10 mouse cellular contexts compared by ENCODE assay signal in the genomic region with DNA sequence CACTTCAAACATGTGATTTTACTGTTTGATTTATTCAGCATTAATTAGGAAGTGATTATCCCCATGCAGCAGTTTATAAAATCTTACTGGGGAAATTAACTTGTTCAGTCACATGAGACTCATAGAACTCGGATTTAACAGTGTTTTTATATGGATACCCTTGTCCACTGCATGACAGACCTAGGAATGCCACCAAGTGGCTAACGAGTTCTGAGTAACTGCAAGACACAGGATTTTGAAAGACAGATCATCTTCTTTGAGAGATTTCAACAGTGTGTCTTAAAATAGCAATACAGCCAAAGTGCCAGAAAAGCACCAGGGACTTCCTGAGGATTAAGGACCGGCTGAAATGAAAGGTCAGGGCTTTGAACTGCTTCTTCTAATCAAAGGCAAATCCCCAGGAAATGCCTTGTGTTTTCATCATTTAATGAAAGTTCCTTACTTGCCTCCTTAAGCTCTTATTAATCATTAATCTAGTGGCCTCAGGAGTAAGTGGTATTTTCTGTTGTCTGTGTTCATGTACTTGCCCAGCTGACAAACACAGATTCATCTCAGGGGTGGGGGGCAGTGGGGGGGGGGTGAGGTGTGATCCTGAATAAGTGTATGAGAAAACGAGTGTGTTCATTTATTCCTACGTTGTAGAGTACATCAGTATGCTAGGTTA.
A peak's percentile ranks its signal among the peaks of the same experiment; 100 is the strongest.
DNase-seq lines count a peak whose midpoint lies in the region; ATAC-seq and TF ChIP-seq lines count a peak whose summit lies in the region.
"Had no signal": no experiment of that assay in that cellular context is flagged by ENCODE, and none has a peak within 500 bp of the region (broad histone marks: within the 10 kb centered on the region; RNA-seq: fewer than 3 reads in every experiment).

No protein-coding gene starts in this region.

- WGBS in heart, postnatal 0 days: 25% methylated on average over 5 of the region's 5 CpGs
- WGBS in liver, postnatal 0 days (ENCODE audit: insufficient replicate concordance): 35% methylated on average over 5 of the region's 5 CpGs
- 42% methylated on average over 5 of the region's 5 CpGs for WGBS in neural tube, embryonic 15.5 days

- no peaks in the 10 kb centered on the region for H3K9me3 ChIP-seq in heart, postnatal 0 days (replicated peaks; ENCODE audit: control insufficient read depth, low read length)
- no peaks in the 10 kb centered on the region for H3K9me3 ChIP-seq in liver, postnatal 0 days (ENCODE audit: low read length)
- H3K9me3 ChIP-seq in neural tube, embryonic 15.5 days (replicated peaks): no peaks in the 10 kb centered on the region
- H3K9me3 ChIP-seq: limb, embryonic 15.5 days had no signal

- ATAC-seq in heart, postnatal 0 days (ENCODE audit: insufficient read depth, low read depth): no peak
- no peak for ATAC-seq in liver, postnatal 0 days
- no peak for ATAC-seq in neural tube, embryonic 15.5 days (ENCODE audit: low FRiP score)

- intact Hi-C loops in heart, postnatal 25 days (cut with DNase I): loop anchor here (2.0 to 5.0 kb wide), 3 partner anchors 116 to 241 kb away; a partner anchor contains a TSS

- 0 out of 2 replicates have a peak overlapping the region, but pooled peaks have one; percentile 1 for H3K4me3 ChIP-seq in heart, postnatal 0 days (ENCODE audit: low read depth, low read length)
- no peak overlapping the region for H3K4me3 ChIP-seq in liver, postnatal 0 days (ENCODE audit: low read depth, low read length)
- no peak overlapping the region for H3K4me3 ChIP-seq in neural tube, embryonic 15.5 days (replicated peaks)
- H3K4me3 ChIP-seq: limb, embryonic 15.5 days had no signal

- H3K4me2 ChIP-seq in heart, postnatal 0 days (ENCODE audit: low read depth, low read length): peak overlapping the region; percentile 49
- H3K4me2 ChIP-seq in liver, postnatal 0 days (ENCODE audit: low read depth, low read length): peak overlapping the region; percentile 47; the same call in 1 of the 2 replicates
- no peak overlapping the region for H3K4me2 ChIP-seq in neural tube, embryonic 15.5 days
- H3K4me2 ChIP-seq: limb, embryonic 15.5 days had no signal

- H3K27ac ChIP-seq in heart, postnatal 0 days (ENCODE audit: low read depth): peak overlapping the region; percentile 76
- H3K27ac ChIP-seq in liver, postnatal 0 days (ENCODE audit: low read depth): no peak overlapping the region
- no peak overlapping the region for H3K27ac ChIP-seq in neural tube, embryonic 15.5 days (replicated peaks)
- H3K27ac ChIP-seq: limb, embryonic 15.5 days had no signal

- no peak overlapping the region for H3K9ac ChIP-seq in heart, postnatal 0 days (replicated peaks; ENCODE audit: low read depth, low read length)
- no peak overlapping the region for H3K9ac ChIP-seq in liver, postnatal 0 days (replicated peaks)
- no peak overlapping the region for H3K9ac ChIP-seq in neural tube, embryonic 15.5 days (replicated peaks)
- H3K9ac ChIP-seq: limb, embryonic 15.5 days had no signal

- no peak for TF ChIP-seq POLR2A in brain, embryonic 14.5 days (IDR thresholded peaks at IDR 0.05; ENCODE audit: borderline replicate concordance, extremely low read depth, insufficient read depth, insufficient read length, poor library complexity, severe bottlenecking)

- TF ChIP-seq EP300 in heart, postnatal 0 days (IDR thresholded peaks at IDR 0.05; ENCODE audit: low read depth): no peak
- TF ChIP-seq EP300 in liver, postnatal 0 days (IDR thresholded peaks at IDR 0.05; ENCODE audit: low read depth): no peak

- TF ChIP-seq CTCF in brain, embryonic 14.5 days (IDR thresholded peaks at IDR 0.05; ENCODE audit: borderline replicate concordance, extremely low read depth, insufficient read depth, insufficient read length): no peak
- TF ChIP-seq CTCF in heart, postnatal 0 days (IDR thresholded peaks at IDR 0.05; ENCODE audit: low read depth): no peak
- TF ChIP-seq CTCF in liver, postnatal 0 days (IDR thresholded peaks at IDR 0.05; ENCODE audit: low read depth): no peak

- H3K27me3 ChIP-seq in heart, postnatal 0 days (ENCODE audit: control insufficient read depth, insufficient read depth, low read length): no peaks in the 10 kb centered on the region
- no peaks in the 10 kb centered on the region for H3K27me3 ChIP-seq in liver, postnatal 0 days (ENCODE audit: insufficient read depth, low read length)
- no peaks in the 10 kb centered on the region for H3K27me3 ChIP-seq in neural tube, embryonic 15.5 days (replicated peaks)
- H3K27me3 ChIP-seq: limb, embryonic 15.5 days had no signal

- DNase-seq in heart, adult 9 months (ENCODE audit: low spot score in 2 of 2): peak; percentile 29 to 43
- DNase-seq in heart, postnatal 25 days (ENCODE audit: low spot score): no peak
- peak; percentile 64 for DNase-seq in brain, embryonic 14.5 days (ENCODE audit: low read depth)
- DNase-seq in heart, postnatal 0 days (ENCODE audit: low spot score): peak; percentile 6
- DNase-seq in liver, postnatal 0 days: no peak
- no peak for DNase-seq in urinary bladder, postnatal 36 days (ENCODE audit: low spot score in 2 of 2)
- no peak for DNase-seq in cerebellum, adult 9-11 months
- DNase-seq: gastrocnemius, postnatal 14 days had no signal

- no peaks in the 10 kb centered on the region for H3K36me3 ChIP-seq in heart, postnatal 0 days (replicated peaks; ENCODE audit: control insufficient read depth, insufficient read depth, low read length)
- H3K36me3 ChIP-seq in liver, postnatal 0 days (replicated peaks; ENCODE audit: insufficient read depth, low read length): no peaks in the 10 kb centered on the region
- H3K36me3 ChIP-seq in neural tube, embryonic 15.5 days: no peaks in the 10 kb centered on the region
- H3K36me3 ChIP-seq: limb, embryonic 15.5 days had no signal

- H3K4me1 ChIP-seq in heart, postnatal 0 days (ENCODE audit: control insufficient read depth, insufficient read depth): 0 out of 2 replicates have a peak, but pooled peaks cover 3% of the 10 kb centered on the region
- H3K4me1 ChIP-seq in liver, postnatal 0 days (ENCODE audit: insufficient read depth): 0 out of 2 replicates have a peak, but pooled peaks cover 3% of the 10 kb centered on the region
- peaks cover 9% of the 10 kb centered on the region; the same call in 1 of the 2 replicates for H3K4me1 ChIP-seq in neural tube, embryonic 15.5 days

Comparison
In these comparisons a context has a peak if more than half of its experiments do, and no peak if none do; other contexts are left out.
1. DNase-seq: peak in heart, adult 9 months (2 of 2), brain, embryonic 14.5 days (single experiment) and heart, postnatal 0 days (single experiment); none in heart, postnatal 25 days (single experiment), liver, postnatal 0 days (single experiment), urinary bladder, postnatal 36 days (0 of 2) and cerebellum, adult 9-11 months (single experiment).